Mouse (Mus musculus) kidney, postnatal 14 days (tissue): ENCODE results near the gene Hoxd3.

Experiments used
- DNase-seq: peaks from one replicate; pipeline ENCODE4 v3.0.0; 2022; ENCODE audit warnings: mixed read lengths

Hoxd3 gene

DNA sequence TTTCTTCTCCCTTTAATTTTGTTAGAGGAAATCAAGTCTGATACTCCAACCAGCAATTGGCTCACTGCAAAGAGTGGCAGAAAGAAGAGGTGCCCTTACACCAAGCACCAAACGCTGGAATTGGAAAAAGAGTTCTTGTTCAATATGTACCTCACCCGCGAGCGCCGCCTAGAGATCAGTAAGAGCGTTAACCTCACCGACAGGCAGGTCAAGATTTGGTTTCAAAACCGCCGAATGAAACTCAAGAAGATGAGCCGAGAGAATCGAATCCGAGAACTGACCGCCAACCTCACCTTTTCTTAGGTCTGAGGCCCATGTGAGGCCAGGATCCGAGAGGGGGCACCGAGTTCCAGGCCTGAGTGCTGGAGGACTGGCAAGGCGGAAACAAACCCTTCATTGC is 17.7 kb upstream of the Hoxd3 start:
- peak; percentile 81 for DNase-seq

DNA sequence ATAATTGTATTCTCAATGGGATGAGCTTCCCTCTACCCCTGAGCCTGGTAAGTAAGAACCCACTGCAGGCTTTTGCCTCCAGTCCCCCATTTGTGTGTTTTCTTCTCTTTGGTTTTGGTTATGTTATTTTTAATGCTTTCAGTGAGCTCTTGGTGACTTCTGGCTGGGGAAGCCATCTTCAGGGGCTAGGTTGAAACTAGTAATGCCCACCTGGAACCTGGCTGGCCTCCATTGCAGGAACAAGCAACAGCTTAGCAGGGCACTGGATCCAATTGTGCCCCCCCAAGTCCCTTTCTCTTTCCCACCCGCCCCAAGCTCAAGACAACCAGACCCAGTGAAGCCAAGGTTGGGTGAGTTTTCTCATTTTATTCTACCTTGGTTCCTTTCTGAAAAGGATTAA is 16.3 kb upstream of the Hoxd3 start:
- no peak for DNase-seq

GRCm38 (mm10) chr2:74695813-74696430 is 15.8 kb upstream of the Hoxd3 start:
- DNase-seq = no peak

DNA sequence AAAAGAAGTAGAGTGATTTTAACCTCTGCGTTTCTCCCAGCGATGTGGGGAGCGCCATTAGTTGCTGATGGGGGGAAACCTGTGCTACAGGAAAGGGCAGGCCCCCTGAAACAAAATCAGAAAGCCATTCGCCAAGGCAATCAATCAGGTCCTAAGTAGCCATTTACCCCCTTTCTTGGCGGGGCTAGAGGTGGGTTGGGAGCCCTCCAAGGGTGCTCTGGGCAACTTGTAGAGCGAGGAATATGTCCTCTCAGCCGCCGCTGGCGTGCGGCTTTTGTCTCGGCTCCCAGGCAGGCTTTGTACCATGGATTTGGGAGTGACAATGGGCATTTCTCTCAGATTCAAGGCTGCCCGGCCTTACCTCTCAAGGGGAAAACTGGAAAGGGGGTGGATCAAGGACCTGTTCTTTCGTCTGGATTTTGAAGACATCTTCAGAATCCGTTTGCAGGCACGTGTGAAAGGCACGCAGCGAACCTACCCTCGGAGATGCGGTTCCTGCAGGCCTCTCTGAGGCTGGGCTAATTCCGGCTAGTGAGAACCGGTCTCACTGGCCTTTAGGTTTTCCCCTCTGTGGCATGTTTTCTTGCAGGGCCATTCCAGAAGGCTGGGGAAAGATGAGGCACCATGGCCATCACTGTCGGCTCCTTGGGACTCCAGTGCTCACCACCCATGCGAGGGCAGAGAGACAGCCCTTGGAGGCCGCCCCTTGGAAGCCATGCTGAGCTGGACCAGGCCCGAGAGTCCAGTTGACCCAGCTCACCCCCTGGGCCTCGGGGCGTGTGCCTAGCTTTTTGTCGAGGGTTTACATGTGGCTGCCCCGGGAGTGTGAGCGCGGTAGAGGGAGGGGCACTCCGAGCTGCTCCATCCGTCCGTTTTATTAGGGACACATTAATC is 15.0 kb upstream of the Hoxd3 start:
- peak; percentile 69 for DNase-seq

DNA sequence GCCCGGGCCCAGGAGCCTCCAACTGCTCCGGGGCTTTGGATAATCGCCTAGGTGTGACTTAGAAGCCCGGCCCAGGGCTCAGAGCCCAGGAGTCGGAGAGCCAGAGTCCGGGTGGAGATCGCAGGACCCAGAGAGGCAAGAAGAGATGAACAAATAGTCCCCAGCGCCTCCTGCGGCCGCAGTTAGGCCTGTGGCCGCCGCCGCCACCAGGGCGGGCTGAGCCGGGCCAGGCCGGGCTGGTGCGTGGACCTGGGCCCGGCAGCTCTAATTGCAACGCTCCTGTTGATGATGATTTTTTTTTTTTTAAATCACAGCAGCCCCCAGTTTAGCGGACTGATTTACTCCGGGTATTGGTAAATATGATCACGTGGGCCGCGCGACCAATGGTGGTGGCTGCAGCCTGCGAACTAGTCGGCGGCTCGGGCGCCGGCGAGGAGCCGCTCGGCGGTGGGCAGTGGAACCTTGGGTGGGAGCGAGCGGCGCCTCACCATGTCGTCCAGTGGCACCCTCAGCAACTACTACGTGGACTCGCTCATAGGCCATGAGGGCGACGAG is 14.1 kb upstream of the Hoxd3 start, which contains the start of gene Hoxd9:
TSS of gene Hoxd9 (plus strand) at position 161 of the 555 bp plus-strand sequence.
- peak; percentile 89 for DNase-seq

DNA sequence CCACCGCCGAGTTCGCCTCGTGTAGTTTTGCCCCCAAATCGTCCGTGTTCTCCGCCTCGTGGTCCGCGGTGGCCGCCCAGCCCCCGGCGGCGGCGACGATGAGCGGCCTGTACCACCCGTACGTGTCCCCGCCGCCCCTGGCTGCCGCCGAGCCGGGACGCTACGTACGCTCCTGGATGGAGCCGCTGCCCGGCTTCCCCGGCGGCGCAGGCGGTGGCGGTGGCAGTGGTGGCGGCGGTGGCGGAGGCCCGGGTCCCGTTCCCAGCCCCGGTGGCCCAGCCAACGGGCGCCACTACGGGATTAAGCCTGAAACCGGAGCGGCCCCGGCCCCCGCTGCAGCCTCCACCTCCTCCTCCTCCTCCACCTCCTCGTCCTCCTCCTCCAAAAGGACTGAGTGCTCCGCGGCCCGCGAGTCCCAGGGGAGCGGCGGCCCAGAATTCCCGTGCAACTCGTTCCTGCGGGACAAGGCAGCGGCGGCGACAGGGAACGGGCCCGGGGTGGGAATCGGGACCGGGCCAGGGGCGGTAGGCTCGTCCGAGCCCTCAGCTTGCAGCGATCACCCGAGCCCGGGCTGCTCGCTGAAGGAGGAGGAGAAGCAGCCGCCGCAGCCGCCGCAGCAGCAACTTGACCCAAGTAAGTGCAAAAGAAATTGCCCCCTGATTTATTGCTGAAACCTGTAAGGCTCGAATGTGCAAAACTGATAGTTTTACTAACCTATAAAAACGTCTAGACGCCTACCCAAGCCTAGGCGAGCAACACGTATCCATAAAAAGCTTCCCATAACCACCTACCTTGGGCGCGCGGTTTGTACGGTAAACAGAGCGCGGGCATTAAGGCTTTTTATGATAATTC is 13.3 kb upstream of the Hoxd3 start:
- peak; percentile 67 for DNase-seq

GRCm38 (mm10) chr2:74699053-74699430 is 12.7 kb upstream of the Hoxd3 start:
- DNase-seq = peak; percentile 48

- peak; percentile 43 for DNase-seq
Measured at GRCm38 (mm10) chr2:74699664-74700545, 11.8 kb upstream of the Hoxd3 start.

- DNase-seq = peak; percentile 76
Measured at GRCm38 (mm10) chr2:74700546-74701112, 11.1 kb upstream of the Hoxd3 start.

GRCm38 (mm10) chr2:74701949-74702819 is 9.5 kb upstream of the Hoxd3 start:
- peak; percentile 91 for DNase-seq

- DNase-seq = no peak
Measured at GRCm38 (mm10) chr2:74702820-74703219, 8.9 kb upstream of the Hoxd3 start.

GRCm38 (mm10) chr2:74703317-74703716 is 8.4 kb upstream of the Hoxd3 start:
- peak; percentile 11 for DNase-seq

- DNase-seq = peak; percentile 84
Measured at GRCm38 (mm10) chr2:74703720-74704392, 7.9 kb upstream of the Hoxd3 start.

- DNase-seq = peak; percentile 94
Measured at GRCm38 (mm10) chr2:74704393-74704998, 7.2 kb upstream of the Hoxd3 start, which contains the start of gene Hoxd8. Hoxd8 (plus strand) TSS chr2:74704615.

DNA sequence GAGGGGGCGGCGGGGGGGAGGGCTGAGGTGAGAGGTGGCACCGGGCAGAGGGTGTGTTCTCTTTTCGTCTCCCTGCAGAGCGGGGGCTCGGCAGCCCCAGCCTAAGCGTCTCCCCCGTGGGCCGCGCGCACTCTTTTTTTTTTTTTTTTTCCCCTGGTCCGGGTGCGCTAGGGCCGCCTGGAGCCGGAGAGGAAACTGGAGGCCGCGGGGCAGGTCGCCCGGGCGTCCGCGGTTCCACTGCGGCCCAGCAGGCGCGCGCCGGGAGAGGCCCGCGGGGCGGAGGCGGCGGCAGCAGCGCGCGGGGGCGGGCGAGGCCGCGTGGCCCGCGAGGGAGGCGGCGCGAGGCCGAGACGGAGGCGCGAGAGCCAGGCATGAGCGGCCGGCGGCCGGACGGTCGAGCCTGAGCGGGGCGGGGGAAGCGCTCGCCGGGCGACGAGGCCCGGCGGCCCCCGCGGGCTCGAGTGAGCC is 6.7 kb upstream of the Hoxd3 start:
- DNase-seq = peak; percentile 77

GRCm38 (mm10) chr2:74705467-74706089 is 6.1 kb upstream of the Hoxd3 start:
- peak; percentile 82 for DNase-seq

- no peak for DNase-seq
Measured at GRCm38 (mm10) chr2:74706393-74706960, 5.2 kb upstream of the Hoxd3 start.

GRCm38 (mm10) chr2:74707599-74707998 is 4.1 kb upstream of the Hoxd3 start:
- no peak for DNase-seq
